ENCODE assay signal across 8 mouse cellular contexts in genomic region chr8:46211611-46212071, GRCm38 (mm10). TPM values are rescaled to one million over a fixed set of nuclear protein-coding genes. Genes with fewer than 3 reads are reported as not detected.
DNase-seq lines count a peak whose midpoint lies in the region; ATAC-seq and TF ChIP-seq lines count a peak whose summit lies in the region.

No protein-coding gene starts in this region.

- peak overlapping the region; percentile 95 for H3K9ac ChIP-seq in forebrain, embryonic 16.5 days (replicated peaks; ENCODE audit: low read depth, low read length)
- H3K9ac ChIP-seq in kidney, embryonic 16.5 days (replicated peaks; ENCODE audit: low read length) = peak overlapping the region; percentile 95
- peak overlapping the region; percentile 96 for H3K9ac ChIP-seq in midbrain, postnatal 0 days (replicated peaks; ENCODE audit: low read length, poor library complexity, severe bottlenecking)

- no peaks in the 10 kb centered on the region for H3K9me3 ChIP-seq in erythroblast, embryonic 14.5 days (ENCODE audit: control insufficient read depth, low read length)
- H3K9me3 ChIP-seq in forebrain, embryonic 16.5 days (ENCODE audit: control insufficient read depth, low read length) = no peaks in the 10 kb centered on the region
- no peaks in the 10 kb centered on the region for H3K9me3 ChIP-seq in kidney, embryonic 16.5 days (ENCODE audit: low read length)
- H3K9me3 ChIP-seq in midbrain, postnatal 0 days (ENCODE audit: low read length) = no peaks in the 10 kb centered on the region

- H3K27ac ChIP-seq in testis, adult 2 months (ENCODE audit: control insufficient read depth, insufficient read depth, low read depth, low read length) = peak overlapping the region; percentile 49; the same call in 1 of the 2 replicates
- H3K27ac ChIP-seq in forebrain, embryonic 16.5 days (ENCODE audit: low read length) = peak overlapping the region; percentile 98
- peak overlapping the region; percentile 95 for H3K27ac ChIP-seq in kidney, embryonic 16.5 days (ENCODE audit: low read length)
- H3K27ac ChIP-seq in midbrain, postnatal 0 days (ENCODE audit: low read depth, low read length) = peak overlapping the region; percentile 99

- 7% methylated on average over 13 of the region's 13 CpGs for WGBS in forebrain, embryonic 16.5 days
- 4% methylated on average over 13 of the region's 13 CpGs for WGBS in kidney, embryonic 16.5 days
- WGBS in midbrain, postnatal 0 days = 2% methylated on average over 13 of the region's 13 CpGs

- no peak for DNase-seq in testis, postnatal 14 days (ENCODE audit: low spot score)
- peak; percentile 53 for DNase-seq in midbrain, postnatal 0 days (ENCODE audit: low spot score)
- DNase-seq in spleen, postnatal 36 days (ENCODE audit: low spot score in 2 of 2) = no peak

- H3K4me1 ChIP-seq in erythroblast, embryonic 14.5 days (ENCODE audit: control insufficient read depth) = peaks cover 18% of the 10 kb centered on the region
- H3K4me1 ChIP-seq in testis, adult 2 months (ENCODE audit: control insufficient read depth, insufficient read depth, low read length) = peaks cover 13% of the 10 kb centered on the region
- H3K4me1 ChIP-seq in forebrain, embryonic 16.5 days (replicated peaks; ENCODE audit: control insufficient read depth, insufficient read depth, low read length) = peaks cover 25% of the 10 kb centered on the region
- H3K4me1 ChIP-seq in kidney, embryonic 16.5 days (ENCODE audit: insufficient read depth, low read length) = peaks cover 33% of the 10 kb centered on the region
- H3K4me1 ChIP-seq in midbrain, postnatal 0 days (ENCODE audit: insufficient read depth, low read length) = peaks cover 17% of the 10 kb centered on the region

- H3K36me3 ChIP-seq in erythroblast, embryonic 14.5 days (ENCODE audit: control insufficient read depth) = peaks cover 18% of the 10 kb centered on the region
- H3K36me3 ChIP-seq in testis, adult 2 months (ENCODE audit: control insufficient read depth, insufficient read depth, low read length) = no peaks in the 10 kb centered on the region
- H3K36me3 ChIP-seq in forebrain, embryonic 16.5 days (ENCODE audit: control insufficient read depth, insufficient read depth) = peaks cover 16% of the 10 kb centered on the region
- H3K36me3 ChIP-seq in kidney, embryonic 16.5 days (ENCODE audit: insufficient read depth, low read length) = peaks cover 14% of the 10 kb centered on the region
- H3K36me3 ChIP-seq in midbrain, postnatal 0 days (ENCODE audit: insufficient read depth, low read length) = peaks cover 13% of the 10 kb centered on the region

- ATAC-seq in erythroblast, adult 5-6 weeks (replicated peaks; ENCODE audit: low FRiP score, poor library complexity, severe bottlenecking) = no peak
- ATAC-seq in forebrain, embryonic 16.5 days = no peak
- ATAC-seq in kidney, embryonic 16.5 days (ENCODE audit: low FRiP score, low TSS enrichment) = 0 out of 2 replicates have a peak, but pooled peaks have one; percentile 5
- peak; percentile 20; the same call in 1 of the 2 replicates for ATAC-seq in midbrain, postnatal 0 days (ENCODE audit: low FRiP score)

- no peak for TF ChIP-seq CTCF in testis, adult 2 months (IDR thresholded peaks at IDR 0.05; ENCODE audit: control insufficient read depth, insufficient read depth, insufficient replicate concordance, low read depth, low read length)
- no peak for TF ChIP-seq CTCF in midbrain, postnatal 0 days (IDR thresholded peaks at IDR 0.05)

- peaks cover 9% of the 10 kb centered on the region for H3K27me3 ChIP-seq in erythroblast, embryonic 14.5 days (ENCODE audit: control insufficient read depth)
- no peaks in the 10 kb centered on the region; the same call in 1 of the 2 replicates for H3K27me3 ChIP-seq in testis, adult 2 months (ENCODE audit: control insufficient read depth, insufficient read depth, low read length)
- H3K27me3 ChIP-seq in forebrain, embryonic 16.5 days (replicated peaks; ENCODE audit: control insufficient read depth, insufficient read depth, low read length) = no peaks in the 10 kb centered on the region; the same call in 1 of the 2 replicates
- H3K27me3 ChIP-seq in kidney, embryonic 16.5 days (ENCODE audit: insufficient read depth, low read length) = no peaks in the 10 kb centered on the region
- H3K27me3 ChIP-seq in midbrain, postnatal 0 days (ENCODE audit: insufficient read depth, low read length) = no peaks in the 10 kb centered on the region

- H3K4me3 ChIP-seq in erythroblast, embryonic 14.5 days (replicated peaks) = peak overlapping the region; percentile 63
- no peak overlapping the region for H3K4me3 ChIP-seq in testis, adult 2 months (ENCODE audit: control insufficient read depth, low read depth, low read length)
- H3K4me3 ChIP-seq in forebrain, embryonic 16.5 days (replicated peaks; ENCODE audit: low read length) = peak overlapping the region; percentile 87
- peak overlapping the region; percentile 84 for H3K4me3 ChIP-seq in kidney, embryonic 16.5 days (ENCODE audit: low read length)
- H3K4me3 ChIP-seq in midbrain, postnatal 0 days (ENCODE audit: low read depth, low read length) = peak overlapping the region; percentile 78

- peak overlapping the region; percentile 88 for H3K4me2 ChIP-seq in forebrain, embryonic 16.5 days (ENCODE audit: low read length)
- peak overlapping the region; percentile 70 for H3K4me2 ChIP-seq in kidney, embryonic 16.5 days (replicated peaks; ENCODE audit: low read depth, low read length)
- H3K4me2 ChIP-seq in midbrain, postnatal 0 days (ENCODE audit: low read depth, low read length, poor library complexity, severe bottlenecking) = peak overlapping the region; percentile 76

- TF ChIP-seq POLR2A in testis, adult 2 months (IDR thresholded peaks at IDR 0.05; ENCODE audit: control insufficient read depth, low read depth, low read length) = no peak

RNA-seq across cellular contexts. Expression of gene Slc25a4, which starts 0.6 kb away (rescaled TPM):
- 0.24 and 0.45 TPM in 2 replicates for polyA plus RNA-seq in erythroblast, embryonic 14.5 days (2012)
- total RNA-seq in erythroblast, adult 5-6 weeks (2015; ENCODE audit: low replicate concordance) = 10.7 and 12.9 TPM in 2 replicates
- 10.6 and 15.1 TPM in 2 replicates for total RNA-seq in erythroblast, adult 5-6 weeks (2017; ENCODE audit: low replicate concordance)
- polyA plus RNA-seq in testis, adult 2 months (2012; rRNA removed) = 34.6 and 39.0 TPM in 2 replicates
- 679 and 710 TPM in 2 replicates for polyA plus RNA-seq in forebrain, embryonic 16.5 days (2015; fragmentation: Nextera tagmentation; extraction: Ambion mirVana)
- polyA plus RNA-seq in kidney, embryonic 16.5 days (2015; fragmentation: Nextera tagmentation; extraction: Ambion mirVana) = 616 and 637 TPM in 2 replicates
- 1,005 and 1,051 TPM in 2 replicates for total RNA-seq in midbrain, postnatal 0 days (2014; rRNA removed)
- polyA plus RNA-seq in midbrain, postnatal 0 days (2015; fragmentation: Nextera tagmentation; extraction: Ambion mirVana) = 1,140 and 1,170 TPM in 2 replicates

RNA-seq across cellular contexts. Expression of gene Snx25, which starts 59.7 kb away (rescaled TPM):
- 0.32 and 0.38 TPM in 2 replicates for polyA plus RNA-seq in erythroblast, embryonic 14.5 days (2012)
- 6.9 and 8.4 TPM in 2 replicates for total RNA-seq in erythroblast, adult 5-6 weeks (2015; ENCODE audit: low replicate concordance)
- 4.3 and 10.1 TPM in 2 replicates for total RNA-seq in erythroblast, adult 5-6 weeks (2017; ENCODE audit: low replicate concordance)
- 14.9 and 16.2 TPM in 2 replicates for polyA plus RNA-seq in testis, adult 2 months (2012; rRNA removed)
- 4.9 and 6.1 TPM in 2 replicates for polyA plus RNA-seq in forebrain, embryonic 16.5 days (2015; fragmentation: Nextera tagmentation; extraction: Ambion mirVana)
- 4.5 and 5.9 TPM in 2 replicates for polyA plus RNA-seq in kidney, embryonic 16.5 days (2015; fragmentation: Nextera tagmentation; extraction: Ambion mirVana)
- 42.9 and 50.3 TPM in 2 replicates for total RNA-seq in midbrain, postnatal 0 days (2014; rRNA removed)
- 8.7 and 10.5 TPM in 2 replicates for polyA plus RNA-seq in midbrain, postnatal 0 days (2015; fragmentation: Nextera tagmentation; extraction: Ambion mirVana)

Comparison
In these comparisons a context has a peak if more than half of its experiments do, and no peak if none do; other contexts are left out.
1. ATAC-seq: peak in kidney, embryonic 16.5 days (single experiment) and midbrain, postnatal 0 days (single experiment); none in erythroblast, adult 5-6 weeks (single experiment) and forebrain, embryonic 16.5 days (single experiment).
2. H3K27ac ChIP-seq: peak in every context shown above with its lines; median percentile 99 in midbrain, postnatal 0 days; 98 in forebrain, embryonic 16.5 days; 95 in kidney, embryonic 16.5 days; 49 in testis, adult 2 months.
3. RNA of gene Slc25a4, which starts 0.6 kb away (polyA plus RNA-seq): 1,140 to 1,170 TPM in midbrain, postnatal 0 days, 679 to 710 TPM in forebrain, embryonic 16.5 days, 616 to 637 TPM in kidney, embryonic 16.5 days and 34.6 to 39.0 TPM in testis, adult 2 months; 0.24 to 0.45 TPM in erythroblast, embryonic 14.5 days; every median in the first group is over 10 times any median in the second.
4. Peak in every context shown above with its lines, with median percentiles within 50 percentile points of each other: H3K4me2 ChIP-seq and H3K9ac ChIP-seq.